Mouse (Mus musculus): ENCODE measurements around the gene Cd99l2. TPM values are rescaled to one million over a fixed set of nuclear protein-coding genes. Genes with fewer than 3 reads are reported as not detected.
A peak's percentile ranks its signal among the peaks of the same experiment; 100 is the strongest.
"Not testable (repeated sequence)": the region's sequence is repeated elsewhere in the genome, so short reads cannot be mapped to it uniquely, and the experiment has no call there.

The Cd99l2 gene
- 10 to 100 TPM; 29.0 to 29.9 TPM for total RNA-seq (2021)
- long read RNA-seq, experiment 1, transcript Cd99l2-202 (9 exons, 3,327 nt) = minor isoform, 5 of 25 reads
- long read RNA-seq, experiment 1, transcript Cd99l2-201 (10 exons, 3,600 nt) = major isoform, 9 of 25 reads
- long read RNA-seq, experiment 1, partial matches to known transcripts = 3 of 25 reads
- long read RNA-seq, experiment 1, other reads (novel, unspliced or antisense) = 8 of 25 reads
- long read RNA-seq, experiment 2, transcript Cd99l2-202 (9 exons, 3,327 nt) = minor isoform, 8 of 29 reads
- long read RNA-seq, experiment 2, transcript Cd99l2-201 (10 exons, 3,600 nt) = major isoform, 16 of 29 reads
- long read RNA-seq, experiment 2, partial matches to known transcripts = 2 of 29 reads
- long read RNA-seq, experiment 2, other reads (novel, unspliced or antisense) = 3 of 29 reads

DNA sequence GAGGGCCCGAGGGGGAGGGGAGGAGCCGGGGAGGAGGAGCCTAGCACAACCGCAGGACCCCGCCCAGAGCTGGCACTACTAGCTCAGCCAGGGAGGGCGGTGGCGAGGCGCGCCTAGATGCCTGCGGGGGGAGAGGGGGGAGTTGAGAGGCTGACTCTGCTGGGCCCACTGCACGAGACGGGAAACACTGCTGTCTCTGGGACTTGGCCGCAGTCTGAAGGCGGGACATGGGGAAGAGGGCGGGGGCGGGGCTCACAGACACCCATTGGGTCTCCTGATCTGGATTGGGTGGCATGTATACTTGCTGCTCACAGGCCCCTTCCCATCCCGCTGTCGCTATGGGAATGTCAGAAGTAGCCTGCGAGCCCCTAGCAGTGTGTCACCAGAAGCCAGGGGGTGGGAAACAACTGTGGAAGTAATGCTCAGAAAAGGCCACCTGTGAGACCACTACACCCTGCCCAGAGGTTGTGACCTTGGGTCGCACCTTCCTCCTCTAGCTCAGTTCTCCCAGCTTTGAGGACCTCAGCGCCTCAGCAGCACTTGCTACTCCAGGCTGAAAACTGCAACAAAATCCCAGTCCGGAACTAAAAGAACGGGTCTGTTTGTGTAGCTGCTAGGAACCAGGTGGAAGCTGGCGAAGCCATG lies at the start of gene Cd99l2:
TSS of gene Cd99l2 (minus strand) at position 216 of the 645 bp plus-strand sequence.
- peak; percentile 81 for DNase-seq

DNA sequence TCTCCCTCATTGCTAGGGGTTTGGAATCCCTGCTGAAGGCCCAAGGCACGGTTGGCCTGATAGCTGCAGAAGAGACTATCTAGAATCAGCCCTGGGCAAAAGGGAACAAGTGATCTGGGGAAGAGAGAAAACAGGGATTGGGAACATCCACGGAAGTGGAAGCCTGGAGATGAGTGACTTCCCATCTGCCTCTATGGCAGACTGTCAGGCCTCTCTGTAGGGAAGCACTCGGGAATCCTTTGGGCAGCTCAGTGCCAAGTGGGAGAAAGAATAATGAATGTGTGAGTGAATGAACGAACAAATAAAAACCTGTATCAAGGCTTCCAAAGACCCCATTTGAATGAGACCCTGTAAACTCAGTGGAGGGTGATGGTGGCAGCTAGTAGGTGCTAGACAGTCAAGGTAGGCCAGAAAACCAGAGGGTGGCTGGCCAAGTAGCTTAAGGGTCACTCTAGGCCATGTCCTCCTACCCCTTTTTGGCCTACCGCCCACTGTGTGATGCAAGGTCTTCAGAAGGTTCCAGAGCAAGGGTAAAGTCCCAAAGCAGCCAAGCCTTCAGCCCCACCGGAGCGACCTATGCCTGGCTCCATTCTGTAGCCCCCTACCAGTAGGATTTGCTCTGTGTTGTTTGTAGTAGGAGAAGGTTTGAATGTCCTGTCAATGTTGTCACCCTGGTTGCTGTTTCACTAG lies 48.3 kb upstream of the Cd99l2 start:
- no peak for DNase-seq

DNA sequence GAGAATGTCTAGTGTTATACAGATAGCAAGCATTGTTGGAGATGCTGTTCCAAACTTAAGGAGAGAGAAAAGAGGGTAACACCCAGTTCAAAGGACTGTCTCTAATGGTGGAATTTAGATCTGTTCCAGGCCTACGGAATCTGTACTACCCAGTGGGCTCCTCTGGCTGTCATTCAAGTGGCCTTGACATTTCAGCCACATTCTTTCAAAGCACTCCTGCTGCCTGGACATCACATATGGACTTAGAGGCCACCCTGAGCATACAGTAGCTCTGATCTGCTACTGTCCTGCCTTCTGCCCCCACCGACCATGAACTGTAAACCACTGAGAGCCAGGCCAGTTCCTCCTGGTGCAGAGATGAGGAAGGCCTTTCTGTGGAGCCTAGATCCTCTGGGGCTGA lies 45.1 kb upstream of the Cd99l2 start:
- no peak for DNase-seq

DNA sequence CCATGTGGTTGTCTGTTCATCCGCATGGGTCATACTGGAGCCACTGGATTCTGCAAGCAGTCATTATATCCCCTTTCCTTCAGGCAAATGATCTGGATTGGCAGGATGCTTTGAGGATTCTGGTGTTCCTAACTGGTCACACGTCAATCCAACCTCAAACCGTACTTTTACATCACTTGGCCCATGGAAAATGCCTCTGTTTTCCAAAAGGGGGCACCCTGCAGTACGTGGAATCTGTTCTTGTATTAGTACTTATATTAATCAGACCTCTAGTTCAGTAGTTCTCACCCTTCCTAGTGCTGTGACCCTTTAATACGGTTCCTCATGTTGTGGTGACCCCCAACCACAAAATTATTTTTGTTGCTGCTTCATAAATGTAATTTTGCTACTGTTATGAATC lies 41.5 kb upstream of the Cd99l2 start:
- no peak for DNase-seq

DNA sequence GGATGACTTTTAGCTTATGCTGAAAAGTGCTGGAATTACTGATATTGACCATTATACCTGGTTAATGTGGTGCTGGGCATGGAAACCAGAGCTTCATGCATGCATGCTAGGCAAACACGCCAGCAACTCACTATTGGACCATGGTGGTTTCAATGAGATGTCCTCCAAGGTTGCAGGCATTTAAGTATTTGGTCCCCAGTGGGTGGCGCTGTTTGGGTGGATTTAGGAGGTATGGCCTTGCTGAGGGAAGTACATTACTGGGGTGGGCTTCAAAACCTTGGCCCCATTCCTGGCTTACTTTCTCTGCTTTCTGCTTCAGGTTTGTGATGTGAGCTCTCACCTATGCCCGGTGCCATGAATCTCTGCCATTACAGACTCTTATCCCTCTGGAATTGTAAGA lies 40.0 kb upstream of the Cd99l2 start:
- DNase-seq = no peak

DNA sequence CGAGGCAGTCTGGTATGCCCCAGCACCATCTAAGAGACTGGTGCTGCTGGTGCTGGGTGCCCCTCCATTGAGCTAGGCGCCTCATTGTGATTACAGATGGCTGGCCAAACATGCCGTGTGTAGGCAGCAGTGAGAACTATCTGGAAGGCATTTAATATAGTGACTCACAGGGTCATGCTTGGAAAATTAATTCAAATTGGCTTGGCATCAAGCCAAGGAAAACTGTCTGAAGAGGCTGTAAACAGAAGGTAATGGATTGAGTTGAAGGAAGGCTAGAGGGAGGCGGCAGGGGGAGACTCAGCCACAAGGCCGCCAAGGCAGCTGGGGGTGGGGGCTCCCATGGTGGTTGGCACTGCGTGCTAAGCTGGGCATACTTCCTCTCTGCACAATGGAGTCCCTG lies 36.0 kb upstream of the Cd99l2 start:
- DNase-seq = no peak

DNA sequence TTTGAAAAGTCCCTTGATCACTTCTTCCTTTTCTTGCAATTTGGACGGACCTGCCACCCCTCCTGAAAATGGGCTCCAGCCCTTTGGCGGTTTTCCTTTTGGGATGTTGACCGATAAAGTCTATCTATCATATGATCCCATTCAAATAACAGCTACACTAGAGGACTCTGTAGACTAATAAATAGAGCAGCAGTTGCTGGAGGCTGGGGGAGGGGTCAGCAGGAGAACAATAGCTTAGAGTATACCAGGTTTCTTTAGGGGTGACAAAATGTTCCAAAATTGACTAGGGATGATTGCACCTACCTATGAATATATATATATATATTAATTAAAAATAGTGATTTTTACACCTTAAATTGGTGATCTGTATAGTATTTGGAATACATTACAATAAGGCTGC lies 35.5 kb upstream of the Cd99l2 start:
- no peak for DNase-seq

DNA sequence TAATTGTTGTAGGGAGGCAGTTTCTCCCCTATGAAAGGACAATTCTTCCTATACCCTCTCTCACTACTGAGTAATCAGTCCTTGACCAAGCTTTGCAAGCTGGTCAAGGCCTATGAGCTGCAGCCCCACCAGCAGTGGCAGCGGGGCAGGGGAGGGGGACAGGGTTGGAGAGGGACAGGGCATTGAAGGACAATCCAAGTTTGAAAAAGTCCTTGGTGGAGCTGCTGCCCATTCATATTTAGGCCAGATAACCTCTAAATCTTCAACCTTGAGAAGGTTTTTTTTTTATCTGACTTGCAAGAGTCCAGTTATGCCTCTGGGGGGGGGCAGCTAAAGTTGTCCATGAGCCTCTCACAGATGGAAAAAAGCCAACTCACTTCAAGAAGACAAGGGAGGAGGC lies 34.8 kb upstream of the Cd99l2 start:
- no peak for DNase-seq

DNA sequence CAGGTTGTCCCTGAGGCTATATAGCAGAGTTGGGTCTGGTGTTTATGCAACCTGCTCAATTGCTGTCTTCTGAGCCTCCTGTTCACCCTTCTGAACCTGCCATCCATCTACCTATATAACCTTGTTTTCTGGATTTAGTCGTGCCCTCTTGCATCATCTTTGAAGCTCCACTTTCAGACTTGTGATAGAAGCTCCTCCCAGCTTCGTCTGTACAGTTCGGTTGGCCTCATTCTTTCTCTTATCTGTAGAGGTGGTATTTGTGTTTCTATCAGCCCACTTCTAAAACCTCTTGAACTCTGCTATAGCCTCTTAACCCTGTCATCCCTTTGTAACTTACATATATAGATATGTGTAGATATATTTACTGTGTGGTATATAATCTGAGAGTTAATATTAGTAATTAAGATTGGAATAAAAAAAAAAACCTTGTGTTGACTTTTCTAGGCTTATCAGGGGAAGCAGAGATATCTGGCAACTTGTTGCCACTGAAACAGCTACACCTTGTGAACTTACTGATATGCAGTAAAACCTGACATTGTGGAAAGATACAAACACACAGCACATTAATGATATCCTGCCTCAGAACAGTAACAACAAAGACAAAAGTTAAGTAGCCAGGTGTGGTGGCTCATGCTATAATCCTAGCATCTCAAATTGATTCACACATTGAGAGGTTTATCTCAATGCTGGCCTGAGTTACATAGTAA lies 33.1 kb upstream of the Cd99l2 start:
- DNase-seq = no peak

DNA sequence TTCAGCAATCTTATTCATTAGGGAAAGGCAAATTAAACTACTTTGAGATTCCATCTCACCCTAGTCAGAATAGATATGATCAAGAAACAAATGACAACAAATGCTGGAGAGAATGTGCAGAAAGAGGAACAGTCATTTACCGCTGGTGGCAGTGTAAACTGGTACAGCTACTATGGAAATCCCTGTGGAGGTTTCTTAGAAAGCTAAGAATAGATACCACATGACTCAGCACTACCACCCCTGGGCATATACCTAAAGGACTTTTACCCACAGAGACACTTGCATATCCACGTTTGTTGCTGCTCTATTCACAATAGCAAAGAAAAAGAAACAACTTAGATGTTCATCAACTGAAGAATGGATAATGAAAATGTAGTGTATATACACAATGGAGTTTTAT lies 31.7 kb upstream of the Cd99l2 start:
- DNase-seq = no peak

DNA sequence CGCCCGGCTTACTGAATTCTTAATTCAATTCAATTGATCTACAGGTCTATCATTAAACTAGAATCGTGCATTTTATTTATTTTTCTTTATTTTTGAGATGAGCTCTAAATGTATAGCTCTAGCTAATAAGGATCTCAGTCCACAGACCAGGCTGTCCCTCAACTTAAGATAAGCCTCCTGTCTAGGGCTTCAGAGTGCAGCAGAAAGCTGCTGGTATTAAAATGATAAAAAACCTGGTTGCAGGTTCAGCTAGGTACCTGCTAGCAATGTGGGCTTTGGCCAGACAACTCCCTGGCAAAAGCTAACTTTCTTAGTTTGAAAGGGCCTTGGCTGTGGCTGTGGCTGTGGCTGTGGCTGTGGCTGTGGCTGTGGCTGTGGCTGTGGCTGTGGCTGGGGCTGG lies 30.2 kb upstream of the Cd99l2 start:
- no peak for DNase-seq

DNA sequence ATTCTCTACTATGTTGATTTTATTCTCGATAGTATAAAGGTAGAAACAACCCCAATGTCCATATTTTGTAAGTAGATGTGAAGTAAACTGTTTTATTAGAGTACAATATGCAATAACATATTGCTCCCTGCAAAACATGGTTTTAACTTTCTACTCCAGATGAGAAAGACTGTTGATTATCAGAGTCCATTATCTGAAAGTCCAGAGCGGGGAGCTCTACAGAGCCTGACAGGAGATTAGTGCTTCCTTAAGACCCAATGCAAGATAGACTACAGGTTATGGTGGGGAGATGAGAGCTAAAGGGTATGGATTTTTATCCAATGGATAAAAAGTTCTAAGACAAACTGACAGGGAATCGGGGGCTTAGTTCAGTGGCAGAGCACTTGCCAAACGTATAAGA lies 26.6 kb upstream of the Cd99l2 start:
- no peak for DNase-seq

DNA sequence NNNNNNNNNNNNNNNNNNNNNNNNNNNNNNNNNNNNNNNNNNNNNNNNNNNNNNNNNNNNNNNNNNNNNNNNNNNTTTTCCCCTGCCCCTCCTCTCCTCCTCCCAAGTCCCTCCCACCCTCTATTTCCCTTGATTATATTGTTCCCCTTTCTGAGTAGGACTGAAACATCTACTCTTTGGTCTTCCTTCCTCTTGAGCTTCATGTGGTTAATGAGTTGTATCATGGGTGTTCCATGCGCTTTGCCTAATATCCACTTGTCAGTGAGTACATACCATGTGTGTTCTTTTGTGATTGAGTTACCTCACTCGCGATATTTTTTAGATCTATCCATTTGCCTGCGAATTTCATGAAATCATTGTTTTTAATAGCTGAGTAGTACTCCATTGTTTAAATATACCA lies 13.9 kb upstream of the Cd99l2 start:
- DNase-seq = not testable (repeated sequence)

DNA sequence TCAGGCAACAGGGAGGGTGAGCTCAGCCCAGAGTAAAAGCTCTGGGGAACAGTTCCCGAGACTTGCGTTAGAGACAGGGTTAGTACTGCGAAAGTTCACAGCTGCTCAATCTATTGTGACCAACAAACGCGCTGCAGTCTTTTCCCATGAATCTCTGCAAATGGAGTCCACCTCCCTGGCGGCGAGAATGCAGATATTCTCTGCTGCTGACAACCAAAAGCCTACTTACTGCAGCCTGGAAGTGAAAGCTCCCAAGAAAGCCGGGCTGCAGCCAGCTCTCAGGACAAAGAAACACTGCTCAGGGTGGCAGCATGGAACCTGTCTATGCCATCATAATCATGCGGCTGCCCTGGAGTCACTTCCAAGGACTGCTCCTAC lies 619 bp upstream of the Cd99l2 start:
- peak; percentile 7 for DNase-seq

DNA sequence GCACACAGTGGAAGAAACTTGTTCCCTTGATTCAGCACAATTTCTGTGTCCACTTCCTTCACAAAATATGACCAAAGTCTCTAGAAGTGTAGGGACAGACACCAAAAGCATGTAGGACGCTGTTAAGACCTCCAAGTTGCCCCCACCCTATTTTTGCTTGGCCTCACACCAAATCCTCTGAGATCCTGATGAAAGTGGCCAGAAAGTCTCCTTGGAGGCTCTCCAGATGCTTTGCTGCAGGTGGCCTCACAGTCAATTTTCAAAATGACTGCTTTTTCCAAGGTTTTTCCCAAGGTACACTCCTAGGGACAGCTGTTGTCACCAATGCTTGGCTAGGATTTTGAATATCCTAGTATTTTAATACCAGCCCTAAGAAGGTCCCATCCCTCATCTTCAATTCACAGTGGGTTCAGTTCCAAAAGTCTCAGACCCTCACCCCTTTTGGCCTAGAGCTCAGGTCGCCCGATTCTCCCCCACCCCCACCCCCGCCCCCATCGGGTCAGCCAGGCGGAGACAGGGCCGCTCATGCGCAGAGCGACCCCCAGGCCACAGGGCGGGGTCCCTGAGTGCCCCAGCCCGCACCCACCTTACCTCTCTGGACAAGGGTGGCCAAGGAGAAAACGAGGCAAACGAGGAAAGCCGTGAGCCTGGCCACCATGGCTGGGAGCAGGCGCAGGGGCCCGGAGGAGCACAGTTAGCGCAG lies 567 bp downstream of the Cd99l2 start:
- DNase-seq = no peak

DNA sequence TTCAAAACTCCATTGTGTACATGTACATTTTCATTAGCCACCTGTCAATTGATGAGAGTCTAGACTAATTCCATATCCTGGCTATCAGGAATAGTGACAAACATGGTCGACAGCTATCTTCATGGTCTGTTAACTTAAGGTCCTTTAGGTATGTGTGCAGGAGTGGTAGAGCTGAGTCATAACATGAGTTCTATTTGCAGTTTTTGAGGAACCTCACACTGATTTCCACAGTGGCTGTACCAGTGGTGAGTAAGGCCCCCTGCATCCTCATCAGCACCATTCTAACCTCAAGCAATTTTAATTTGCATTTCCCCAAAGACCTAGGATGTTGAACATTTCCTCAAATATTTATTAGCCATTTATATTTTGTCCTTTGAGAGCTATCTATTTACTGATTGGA lies 3.3 kb downstream of the Cd99l2 start:
- DNase-seq = no peak

DNA sequence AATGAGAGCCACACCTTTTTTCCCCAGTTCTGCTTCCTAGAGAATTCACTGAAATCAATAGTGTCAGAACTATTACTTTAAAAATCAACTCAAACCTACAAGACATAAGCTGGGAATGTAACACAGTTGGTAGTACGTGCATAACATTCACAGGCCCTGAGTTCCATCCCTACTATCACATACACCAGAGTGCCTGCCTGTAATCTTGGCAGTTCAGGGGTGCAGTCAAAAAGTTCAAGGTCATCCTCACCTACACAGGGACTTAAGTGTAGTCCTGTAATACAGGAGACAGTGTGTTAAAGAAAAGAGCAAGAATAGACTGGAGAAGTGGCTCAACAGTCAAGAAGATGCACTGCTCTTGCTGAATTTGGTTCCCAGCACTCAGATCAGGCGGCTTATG lies 10.4 kb downstream of the Cd99l2 start:
- no peak for DNase-seq

DNA sequence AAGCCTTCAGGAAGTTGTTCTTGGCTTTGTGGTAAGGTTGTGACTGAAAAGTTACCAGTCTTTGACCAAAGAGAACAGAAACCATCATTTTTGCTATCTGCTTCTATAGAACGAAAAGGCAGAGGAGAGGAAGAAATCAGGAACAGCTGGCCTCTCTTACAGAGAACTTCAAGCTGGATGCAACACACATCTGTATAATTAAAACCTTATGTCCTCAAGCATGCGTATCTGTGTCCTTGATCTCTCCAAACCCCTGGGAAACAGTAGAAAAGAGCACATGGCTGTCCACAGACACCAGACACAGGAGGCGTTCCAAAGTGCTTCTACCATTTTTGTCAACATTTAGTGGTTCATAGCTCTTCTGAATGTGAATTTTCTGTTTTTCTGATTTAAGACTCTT lies 16.7 kb downstream of the Cd99l2 start:
- DNase-seq = no peak

DNA sequence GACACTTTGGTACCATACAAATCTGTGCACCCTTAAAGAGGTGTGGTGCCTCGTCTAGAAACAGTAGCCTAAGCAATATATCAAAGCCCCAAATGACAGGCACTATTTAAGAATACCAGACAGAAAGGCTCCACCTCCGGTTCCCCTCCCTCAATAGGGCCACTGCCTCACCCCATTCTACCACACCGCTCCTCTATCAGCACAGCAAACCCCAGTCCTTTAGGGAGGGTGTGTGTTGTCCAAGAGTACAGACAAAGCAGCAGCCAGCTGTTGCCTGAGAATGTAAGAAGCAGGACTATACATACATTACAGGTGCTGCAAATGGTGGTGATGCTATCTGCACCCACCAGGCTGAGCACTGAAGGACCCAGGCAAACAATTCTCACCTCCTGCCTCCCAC lies 17.2 kb downstream of the Cd99l2 start:
- no peak for DNase-seq

DNA sequence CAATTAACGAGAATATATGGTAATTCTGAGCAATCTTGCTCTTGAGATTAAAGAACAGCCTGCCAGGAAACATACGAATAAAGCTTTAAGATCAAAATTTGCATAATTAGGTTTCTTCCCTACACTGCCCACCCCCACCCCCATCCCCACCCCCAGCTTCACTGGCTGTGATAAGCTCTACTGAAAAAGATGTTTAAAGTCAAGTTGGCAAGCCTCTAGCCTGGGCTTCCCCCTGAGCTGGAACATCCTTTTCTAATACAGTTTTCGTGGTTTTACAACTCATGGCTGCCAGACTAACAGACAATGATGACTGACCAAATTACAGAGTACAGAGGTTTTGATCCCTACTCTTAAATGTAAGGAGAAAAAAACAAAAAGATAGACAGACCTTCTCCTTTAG lies 17.6 kb downstream of the Cd99l2 start:
- DNase-seq = no peak

DNA sequence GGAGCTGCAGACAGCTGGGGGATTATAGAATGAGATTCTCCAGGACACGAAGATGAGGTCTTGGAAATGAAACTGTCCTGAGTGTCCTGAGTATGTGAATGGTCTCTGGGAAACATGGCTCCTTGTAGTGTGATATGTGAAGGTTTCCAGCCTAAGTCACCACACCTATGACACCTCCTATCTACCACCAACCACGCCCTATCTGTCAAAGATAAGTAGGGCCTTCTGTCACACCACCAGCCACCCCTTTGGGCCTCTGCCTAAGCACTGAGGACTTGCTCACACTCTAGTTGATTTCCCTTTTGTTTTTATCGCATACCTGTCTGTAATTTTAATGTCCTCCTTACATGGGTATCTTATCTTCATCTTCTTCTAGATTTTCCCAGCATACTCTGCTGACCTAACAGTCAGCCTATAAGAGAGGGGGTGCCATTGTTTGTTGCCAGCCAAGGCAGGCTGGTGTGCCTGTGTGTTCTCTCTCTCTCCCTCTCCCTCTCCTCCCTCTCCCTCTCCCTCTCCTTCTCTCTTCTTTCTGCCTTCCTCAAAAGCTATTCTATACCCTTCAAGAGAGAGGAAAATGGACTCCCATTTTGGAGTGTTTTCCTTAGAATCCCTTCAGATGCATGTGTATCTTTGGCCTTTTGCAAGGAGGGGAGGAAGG lies 18.2 kb downstream of the Cd99l2 start:
- DNase-seq = no peak

All from gastrocnemius, postnatal 10 days (tissue).